Mouse (Mus musculus) hindbrain, embryonic 10.5 days (tissue): ENCODE measurements around the gene Pced1b. TPM values are rescaled to one million over a fixed set of nuclear protein-coding genes. Genes with fewer than 3 reads are reported as not detected.
A peak's percentile ranks its signal among the peaks of the same experiment; 100 is the strongest.

Source experiments
- DNase-seq: peaks from one replicate; pipeline ENCODE4 v3.0.0-alpha.2; 2017; ENCODE audit warnings: low spot score
- H3K27ac ChIP-seq: fragments of 300-500 bp; sonication (generic); 2 replicates; pipeline ENCODE4 v1.5.1; 2016; ENCODE audit warnings: mild to moderate bottlenecking, moderate library complexity
- H3K27me3 ChIP-seq: fragments of 300-500 bp; sonication (generic); 2 replicates; pipeline ENCODE4 v1.6.1; 2016; ENCODE audit warnings: mild to moderate bottlenecking; ENCODE audit not compliant: poor library complexity, insufficient read depth, severe bottlenecking
- H3K36me3 ChIP-seq: fragments of 300-500 bp; sonication (generic); 2 replicates; pipeline ENCODE4 v1.6.1; 2016; ENCODE audit warnings: mild to moderate bottlenecking, moderate library complexity
- H3K4me1 ChIP-seq: fragments of 300-500 bp; sonication (generic); replicated peaks from 2 replicates; pipeline ENCODE4 v1.6.1; 2016; ENCODE audit warnings: mild to moderate bottlenecking
- H3K4me3 ChIP-seq: fragments of 300-500 bp; sonication (generic); 2 replicates; pipeline ENCODE4 v1.5.1; 2016; ENCODE audit warnings: mild to moderate bottlenecking, moderate library complexity
- H3K9me3 ChIP-seq: fragments of 300-500 bp; sonication (generic); 2 replicates; pipeline ENCODE4 v1.6.1; 2016; ENCODE audit warnings: mild to moderate bottlenecking, moderate library complexity
- WGBS: fragments of 180-500 bp; shearing (Covaris S2); methylation state at CpG from one replicate; pipeline ENCODE4 v1.1.7; 2016; 5-methylcytosine and 5-hydroxymethylcytosine counted together
- polyA plus RNA-seq: library from polyadenylated mRNA; unstranded; fragments of >200 nt; fragmentation: Nextera tagmentation; extraction: Ambion mirVana; gene quantifications from 2 replicates; pipeline ENCODE4 v1.2.1, GENCODE M21; 2016

Pced1b gene
- polyA plus RNA-seq, 1 experiment from 2014 or later, result 3.5 TPM

DNA sequence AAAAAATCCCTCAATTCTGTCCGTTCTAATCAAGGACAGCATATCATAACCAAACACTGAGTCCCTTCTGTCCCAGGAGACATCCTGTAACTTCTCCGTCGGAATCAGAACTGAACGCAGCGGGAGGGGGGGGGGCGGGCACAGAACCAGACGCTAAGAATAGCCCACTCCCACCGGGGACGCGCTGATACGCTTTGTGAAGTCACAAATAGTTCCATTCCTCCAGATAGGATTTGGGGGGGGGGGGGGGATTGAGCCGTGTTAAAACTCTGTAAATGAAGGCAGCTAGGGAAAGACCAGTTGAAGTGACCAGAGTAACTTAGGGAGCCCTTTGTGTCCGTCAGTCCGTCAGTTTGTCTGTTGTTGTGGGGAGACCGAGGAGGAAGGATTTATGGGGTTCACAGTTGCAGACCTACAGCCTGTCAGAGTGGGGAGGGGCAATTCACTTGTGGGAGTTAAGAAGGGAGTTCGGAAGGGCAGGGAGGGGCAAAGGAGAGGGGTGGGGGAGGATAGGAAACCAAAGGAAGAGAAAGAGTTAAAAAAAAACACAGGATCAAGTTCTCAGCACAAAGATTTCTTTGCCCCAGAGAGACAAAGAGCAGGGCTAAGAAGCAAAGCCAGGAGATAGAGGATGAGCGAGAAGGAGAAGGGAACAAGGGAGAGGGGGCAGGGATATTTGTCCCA, 91.6 kb downstream of the Pced1b start:
- Histone ChIP-seq H3K36me3 (peaks cover 12% of the 10 kb centered on the region; the same call in 1 of the 2 replicates), H3K4me1 (peaks cover 18% of the 10 kb centered on the region), H3K27me3 (no peaks in the 10 kb centered on the region), H3K27ac (peak overlapping the region; percentile 77), H3K4me3 (peak overlapping the region; percentile 44), H3K9me3 (peaks cover 27% of the 10 kb centered on the region)
- DNase-seq, result peak; percentile 13
- WGBS, result 11% methylated on average over 17 of the region's 17 CpGs

DNA sequence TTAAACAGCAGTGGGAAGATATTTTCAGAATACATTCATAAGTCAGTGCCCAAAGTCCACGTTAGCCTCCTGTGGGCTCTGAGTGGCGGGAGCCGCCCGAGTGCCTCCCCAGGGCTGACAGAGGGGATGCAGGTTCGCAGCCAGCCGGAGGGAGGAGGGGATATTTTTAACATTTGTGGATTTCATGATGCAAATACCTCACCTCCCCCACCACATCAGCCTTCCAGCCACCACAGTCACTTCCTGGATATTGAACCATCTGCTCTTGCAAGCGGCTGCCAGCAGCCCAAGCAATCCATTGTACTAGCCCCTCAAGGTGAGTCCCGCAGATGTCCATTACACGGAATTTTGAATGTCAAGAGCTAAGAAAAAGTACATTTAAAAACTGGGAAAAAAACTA, 95.4 kb downstream of the Pced1b start:
- WGBS, result 95% methylated on average over 9 of the region's 9 CpGs
- no peak for DNase-seq
- H3K4me3 ChIP-seq, result no peak overlapping the region
- peaks cover 18% of the 10 kb centered on the region for H3K4me1 ChIP-seq
- peaks cover 22% of the 10 kb centered on the region for H3K9me3 ChIP-seq
- peaks cover 8% of the 10 kb centered on the region; the same call in 1 of the 2 replicates for H3K36me3 ChIP-seq
- H3K27ac ChIP-seq, result no peak overlapping the region
- H3K27me3 ChIP-seq, result no peaks in the 10 kb centered on the region

- peaks cover 8% of the 10 kb centered on the region; the same call in 1 of the 2 replicates for H3K36me3 ChIP-seq
- H3K9me3 ChIP-seq, result peaks cover 22% of the 10 kb centered on the region
- no peak overlapping the region for H3K27ac ChIP-seq
- H3K4me1 ChIP-seq, result peaks cover 14% of the 10 kb centered on the region
- no peak overlapping the region for H3K4me3 ChIP-seq
- 87% methylated on average over 8 of the region's 8 CpGs for WGBS
- H3K27me3 ChIP-seq, result no peaks in the 10 kb centered on the region
- no peak for DNase-seq
Observed at GRCm38 (mm10) chr15:97342945-97343344, 96.0 kb downstream of the Pced1b start.

DNA sequence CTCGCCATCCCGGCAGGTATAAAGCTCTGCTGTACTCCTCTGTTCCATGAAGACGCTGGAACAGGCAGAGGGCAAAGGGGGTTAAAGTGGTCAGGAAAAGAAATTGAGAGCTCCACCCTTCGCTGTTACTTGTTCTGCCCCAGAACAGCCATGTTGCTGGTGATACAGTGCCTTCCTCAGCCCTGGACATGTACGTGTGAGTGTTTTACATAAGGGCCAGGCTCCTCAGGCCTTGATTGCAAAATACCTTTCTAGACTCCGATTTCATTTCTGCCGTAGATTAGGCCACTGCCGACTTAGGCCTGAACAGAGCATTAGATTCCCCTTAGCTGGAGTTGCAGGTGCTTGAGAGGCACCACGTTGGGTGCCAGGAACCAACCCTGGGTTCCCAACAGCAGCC, 97.0 kb downstream of the Pced1b start:
- 93% methylated on average over 9 of the region's 9 CpGs for WGBS
- Histone ChIP-seq H3K4me1 (peaks cover 4% of the 10 kb centered on the region; the same call in 1 of the 2 replicates), H3K27me3 (no peaks in the 10 kb centered on the region), H3K9me3 (peaks cover 22% of the 10 kb centered on the region), H3K27ac (no peak overlapping the region), H3K4me3 (no peak overlapping the region), H3K36me3 (peaks cover 8% of the 10 kb centered on the region; the same call in 1 of the 2 replicates)
- DNase-seq, result no peak

DNA sequence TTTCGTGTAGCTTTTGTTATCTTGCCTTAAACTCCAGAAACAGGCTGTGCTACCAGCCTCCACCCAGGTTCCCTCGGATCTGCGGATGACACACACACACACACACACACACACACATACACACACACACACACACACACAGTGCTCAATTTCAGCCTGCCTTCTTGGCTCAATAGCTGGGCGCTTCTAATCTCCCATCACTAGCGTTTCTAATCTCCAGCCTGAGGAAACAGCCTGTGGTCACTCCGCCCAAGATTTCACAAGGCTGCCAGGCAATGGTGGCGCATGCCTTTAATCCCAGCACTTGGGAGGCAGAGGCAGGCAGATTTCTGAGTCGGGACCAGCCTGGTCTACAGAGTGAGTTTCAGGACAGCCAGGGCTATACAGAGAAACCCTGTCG, 98.2 kb downstream of the Pced1b start:
- Histone ChIP-seq H3K9me3 (peaks cover 15% of the 10 kb centered on the region), H3K27ac (no peak overlapping the region), H3K27me3 (no peaks in the 10 kb centered on the region), H3K36me3 (peaks cover 8% of the 10 kb centered on the region; the same call in 1 of the 2 replicates), H3K4me1 (no peaks in the 10 kb centered on the region), H3K4me3 (no peak overlapping the region)
- WGBS, result 94% methylated on average over 9 of the region's 9 CpGs
- DNase-seq, result no peak

DNA sequence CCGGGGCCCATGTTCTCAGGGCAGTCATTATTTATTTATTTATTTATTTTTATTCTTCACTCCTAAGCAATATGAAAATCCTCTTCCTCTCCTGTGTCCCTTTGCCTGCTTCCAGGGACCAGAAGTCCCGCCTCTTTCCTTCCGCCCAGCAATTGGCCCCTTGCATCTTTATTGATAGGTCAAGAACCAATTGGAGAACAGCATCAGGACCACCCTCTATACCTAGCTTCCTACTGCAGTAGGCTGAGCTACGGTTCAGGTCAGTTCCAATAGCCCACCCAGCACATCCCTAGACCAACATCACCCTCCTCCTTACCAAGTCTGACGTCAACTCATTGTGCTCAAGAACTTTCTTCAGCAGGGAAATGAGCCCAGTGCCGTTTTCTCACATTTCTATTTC, 99.0 kb downstream of the Pced1b start:
- DNase-seq, result no peak
- H3K27ac ChIP-seq, result no peak overlapping the region
- H3K27me3 ChIP-seq, result no peaks in the 10 kb centered on the region
- 0 out of 2 replicates have a peak, but pooled peaks cover 9% of the 10 kb centered on the region for H3K9me3 ChIP-seq
- 77% methylated on average over 6 of the region's 6 CpGs for WGBS
- H3K4me1 ChIP-seq, result no peaks in the 10 kb centered on the region
- no peak overlapping the region for H3K4me3 ChIP-seq
- H3K36me3 ChIP-seq, result no peaks in the 10 kb centered on the region; the same call in 1 of the 2 replicates

DNA sequence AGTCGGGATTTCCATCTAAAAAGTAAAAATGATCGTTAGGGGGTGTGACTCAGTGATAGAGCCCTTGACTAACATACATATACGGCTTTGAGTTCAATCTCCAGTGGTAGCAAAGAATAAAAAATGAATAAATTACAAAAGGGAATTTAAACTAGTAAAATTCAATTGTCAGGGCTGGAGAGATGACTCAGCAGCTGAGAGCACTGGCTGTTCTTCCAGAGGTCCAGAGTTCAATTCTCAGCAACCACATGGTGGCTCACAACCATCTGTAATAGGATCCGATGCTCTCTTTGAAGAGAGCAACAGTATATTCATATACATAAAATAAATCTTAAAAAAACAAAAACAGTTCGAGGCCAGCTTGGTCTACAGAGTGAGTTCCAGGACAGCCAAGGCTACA, 99.5 kb downstream of the Pced1b start:
- 91% methylated on average over 5 of the region's 5 CpGs for WGBS
- Histone ChIP-seq H3K36me3 (no peaks in the 10 kb centered on the region), H3K4me3 (no peak overlapping the region), H3K27ac (no peak overlapping the region), H3K9me3 (0 out of 2 replicates have a peak, but pooled peaks cover 9% of the 10 kb centered on the region), H3K4me1 (no peaks in the 10 kb centered on the region), H3K27me3 (no peaks in the 10 kb centered on the region)
- DNase-seq, result no peak

GRCm38 (mm10) chr15:97346897-97347296, 100.0 kb downstream of the Pced1b start:
- no peaks in the 10 kb centered on the region for H3K4me1 ChIP-seq
- WGBS, result 89% methylated on average over 4 of the region's 4 CpGs
- H3K36me3 ChIP-seq, result no peaks in the 10 kb centered on the region
- no peak overlapping the region for H3K4me3 ChIP-seq
- no peak for DNase-seq
- no peak overlapping the region for H3K27ac ChIP-seq
- 0 out of 2 replicates have a peak, but pooled peaks cover 4% of the 10 kb centered on the region for H3K9me3 ChIP-seq
- H3K27me3 ChIP-seq, result no peaks in the 10 kb centered on the region

DNA sequence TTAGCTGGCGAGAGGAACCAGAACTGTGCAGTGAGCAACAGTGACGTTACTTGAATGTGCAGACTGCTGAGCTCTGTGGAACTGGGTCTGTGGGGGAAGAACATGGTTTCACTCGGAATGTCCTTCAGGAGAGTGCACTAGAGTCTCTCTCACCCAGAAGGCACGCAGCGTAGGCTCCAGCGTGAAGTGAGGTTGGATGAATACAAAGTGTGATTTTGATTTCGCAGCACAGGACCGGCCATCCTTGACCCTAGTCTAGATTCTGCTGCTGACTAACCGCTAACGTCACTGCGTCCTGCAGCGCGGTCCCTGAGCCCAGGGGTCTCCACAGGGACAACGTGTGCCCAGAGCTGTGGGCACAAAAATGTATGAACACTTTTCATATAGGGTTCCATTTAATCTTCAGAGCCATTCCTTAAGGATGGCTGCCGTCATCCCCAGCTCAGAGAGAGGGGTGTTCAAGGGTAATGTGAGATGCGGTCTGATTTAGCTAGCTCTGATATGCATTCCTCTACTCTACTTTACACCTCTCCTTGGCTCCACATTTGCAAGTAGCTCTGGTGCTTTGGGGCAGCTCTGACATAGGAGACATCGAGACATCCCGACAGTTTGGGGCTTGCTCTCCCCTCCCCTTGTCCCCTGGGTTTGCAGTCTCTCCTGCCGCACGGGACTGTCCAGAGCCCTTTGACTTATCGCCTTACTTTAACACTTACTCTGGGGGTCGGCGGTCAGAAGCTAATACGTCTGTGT, 101.8 kb downstream of the Pced1b start:
- no peak for DNase-seq
- 82% methylated on average over 24 of the region's 24 CpGs for WGBS
- H3K9me3 ChIP-seq, result no peaks in the 10 kb centered on the region
- H3K36me3 ChIP-seq, result no peaks in the 10 kb centered on the region
- no peaks in the 10 kb centered on the region for H3K4me1 ChIP-seq
- H3K27ac ChIP-seq, result no peak overlapping the region
- H3K27me3 ChIP-seq, result no peaks in the 10 kb centered on the region
- no peak overlapping the region for H3K4me3 ChIP-seq

- H3K4me3 ChIP-seq, result no peak overlapping the region
- no peak overlapping the region for H3K27ac ChIP-seq
- no peak for DNase-seq
- H3K9me3 ChIP-seq, result no peaks in the 10 kb centered on the region
- H3K4me1 ChIP-seq, result no peaks in the 10 kb centered on the region
- H3K27me3 ChIP-seq, result no peaks in the 10 kb centered on the region
- no peaks in the 10 kb centered on the region for H3K36me3 ChIP-seq
- WGBS, result 83% methylated on average over 4 of the region's 4 CpGs
Observed at GRCm38 (mm10) chr15:97350528-97350927, 103.6 kb downstream of the Pced1b start.

DNA sequence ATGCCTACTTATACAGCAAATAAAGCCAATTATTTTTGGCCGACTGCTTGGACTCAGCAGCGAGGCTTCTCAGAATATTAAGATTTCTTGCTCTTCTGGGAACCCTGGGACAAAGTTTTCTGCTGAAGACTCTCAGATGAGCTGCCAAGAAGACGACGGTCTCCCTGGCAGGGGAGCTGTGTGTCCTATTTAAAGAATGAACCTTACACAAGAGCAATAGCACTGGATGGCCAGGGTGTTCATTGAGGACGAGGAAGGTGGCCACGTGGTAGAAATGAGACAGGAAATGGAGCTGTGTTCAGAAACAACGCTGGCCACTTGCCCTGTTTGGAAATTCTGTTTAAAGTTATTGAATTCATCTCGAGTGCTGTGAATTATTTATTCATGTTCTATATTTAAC, 104.1 kb downstream of the Pced1b start:
- Histone ChIP-seq H3K27ac (no peak overlapping the region), H3K4me1 (no peaks in the 10 kb centered on the region), H3K9me3 (no peaks in the 10 kb centered on the region), H3K36me3 (no peaks in the 10 kb centered on the region), H3K4me3 (no peak overlapping the region), H3K27me3 (no peaks in the 10 kb centered on the region)
- no peak for DNase-seq
- 84% methylated on average over 8 of the region's 8 CpGs for WGBS

- H3K9me3 ChIP-seq, result no peaks in the 10 kb centered on the region
- H3K27me3 ChIP-seq, result no peaks in the 10 kb centered on the region
- DNase-seq, result no peak
- 93% methylated on average over 5 of the region's 5 CpGs for WGBS
- H3K27ac ChIP-seq, result no peak overlapping the region
- no peak overlapping the region for H3K4me3 ChIP-seq
- no peaks in the 10 kb centered on the region for H3K4me1 ChIP-seq
- no peaks in the 10 kb centered on the region for H3K36me3 ChIP-seq
Observed at GRCm38 (mm10) chr15:97351681-97352080, 104.8 kb downstream of the Pced1b start.

DNA sequence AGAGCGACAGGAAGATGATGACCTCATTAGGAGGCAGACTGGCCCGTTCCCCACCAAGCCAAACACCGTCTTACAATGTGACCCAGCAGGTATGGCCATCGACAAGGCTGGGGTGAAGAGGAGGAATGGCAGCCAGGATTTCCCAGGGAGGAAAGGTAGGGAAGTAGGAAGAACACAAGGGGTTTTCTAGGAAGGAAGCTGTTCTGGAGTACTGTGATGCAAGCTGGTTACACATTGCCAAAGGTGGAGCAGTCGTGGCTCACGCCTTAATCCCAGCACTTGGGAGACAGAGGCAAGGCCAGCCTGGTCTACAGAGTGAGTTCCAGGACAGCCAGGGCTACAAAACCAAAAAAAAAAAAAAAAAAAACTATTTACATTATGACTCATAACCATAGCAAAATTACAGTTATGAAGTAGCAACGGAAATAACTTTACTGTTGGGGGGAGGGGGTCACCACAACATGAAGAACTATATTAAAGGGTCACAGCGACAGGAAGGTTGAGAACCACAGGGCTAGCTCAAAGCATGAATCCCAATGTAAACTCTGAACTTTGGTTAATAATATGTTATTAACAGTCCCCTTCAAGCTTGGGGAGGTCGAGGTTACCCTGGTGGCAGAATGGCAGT, 108.9 kb downstream of the Pced1b start:
- no peak for DNase-seq
- Histone ChIP-seq H3K4me1 (0 out of 2 replicates have a peak, but pooled peaks cover 4% of the 10 kb centered on the region), H3K4me3 (no peak overlapping the region), H3K27ac (no peak overlapping the region), H3K36me3 (no peaks in the 10 kb centered on the region), H3K27me3 (no peaks in the 10 kb centered on the region), H3K9me3 (no peaks in the 10 kb centered on the region)
- WGBS, result 88% methylated on average over 9 of the region's 9 CpGs
